Mouse (Mus musculus): ENCODE results near the gene Postn.

DNA sequence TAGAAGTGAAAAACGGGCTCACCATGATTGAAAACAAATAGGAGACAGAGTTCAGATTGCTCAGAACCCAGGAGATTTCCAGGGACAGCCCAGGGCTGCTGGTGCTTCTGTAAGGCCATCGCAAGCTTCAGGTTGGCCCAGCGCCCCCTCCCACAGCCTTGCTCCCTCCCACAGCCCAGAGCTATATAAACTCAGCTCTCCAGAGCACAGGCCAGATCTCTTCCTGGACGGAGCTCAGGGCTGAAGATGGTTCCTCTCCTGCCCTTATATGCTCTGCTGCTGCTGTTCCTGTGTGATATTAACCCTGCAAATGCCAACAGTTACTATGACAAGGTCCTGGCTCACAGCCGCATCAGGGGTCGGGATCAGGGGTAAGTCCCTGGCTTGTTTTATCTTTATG is at the start of gene Postn:
- TF ChIP-seq CTCF (IDR thresholded peaks at IDR 0.05; ENCODE audit: borderline replicate concordance, insufficient read depth, low read depth, low read length) (no peak), POLR2A (IDR thresholded peaks at IDR 0.05; ENCODE audit: borderline replicate concordance, insufficient read depth, low read length) (no peak)

Data from cerebellum, adult 2 months (tissue).